Mouse (Mus musculus) stomach, postnatal 0 days (tissue): Measurements from ENCODE around the gene Gm572.

Source experiments
- CTCF ChIP-seq: IDR thresholded peaks from 2 replicates; pipeline ENCODE4 v1.5.1; 2016; ENCODE audit warnings: antibody characterized with exemption, low read depth, mild to moderate bottlenecking, moderate library complexity
- EP300 ChIP-seq: optimal IDR thresholded peaks from 2 replicates; pipeline ENCODE3; 2016; ENCODE audit warnings: antibody characterized with exemption

DNA sequence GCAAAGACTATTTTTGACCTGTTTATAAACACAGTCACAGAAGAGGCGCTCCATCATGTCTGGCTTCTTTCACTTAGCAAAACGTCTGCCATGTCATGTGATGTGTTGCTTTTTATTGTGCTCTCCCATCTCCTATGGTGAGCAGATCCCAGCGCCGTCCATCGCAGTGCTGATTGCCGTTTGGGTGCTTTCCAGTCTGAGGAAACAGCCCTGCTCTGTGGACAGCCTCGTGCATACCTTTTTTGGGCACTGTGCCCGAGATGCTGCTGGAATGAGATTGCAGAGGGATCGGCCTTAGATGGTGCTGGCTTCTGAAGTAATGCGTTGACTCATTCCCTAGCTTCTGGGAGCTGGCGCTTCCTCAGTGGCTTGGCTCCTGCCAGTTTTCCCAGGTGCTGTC is 3.5 kb downstream of the Gm572 start:
- TF ChIP-seq CTCF: no peak
- TF ChIP-seq EP300: no peak
